Mouse (Mus musculus) lung, embryonic 14.5 days (tissue): ENCODE results near the gene Phb. TPM values are rescaled to one million over a fixed set of nuclear protein-coding genes. Genes with fewer than 3 reads are reported as not detected.

Experiments used
- ATAC-seq: fragments of 200-750 bp; cut with Nextera tagmentation; 2 replicates; pipeline ENCODE4 v1.8.0; 2017; ENCODE audit warnings: mild to moderate bottlenecking, moderate TSS enrichment, moderate library complexity; ENCODE audit not compliant: insufficient read depth
- DNase-seq: peaks from one replicate; pipeline ENCODE4 v3.0.0-alpha.2; 2015
- H3K27ac ChIP-seq: fragments of 300-500 bp; sonication (generic); 2 replicates; pipeline ENCODE4 v1.5.1; 2014; ENCODE audit warnings: low read depth, mild to moderate bottlenecking, moderate library complexity
- H3K27me3 ChIP-seq: fragments of 300-500 bp; sonication (generic); 2 replicates; pipeline ENCODE4 v1.6.1; 2014; ENCODE audit warnings: low read length, control low read depth; ENCODE audit not compliant: insufficient read depth
- H3K36me3 ChIP-seq: fragments of 300-500 bp; sonication (generic); 2 replicates; pipeline ENCODE4 v1.6.1; 2014; ENCODE audit warnings: control low read depth; ENCODE audit not compliant: insufficient read depth
- H3K4me1 ChIP-seq: fragments of 300-500 bp; sonication (generic); 2 replicates; pipeline ENCODE4 v1.6.1; 2014; ENCODE audit warnings: antibody characterized with exemption, control low read depth; ENCODE audit not compliant: insufficient read depth
- H3K4me2 ChIP-seq: fragments of 300-500 bp; sonication (generic); 2 replicates; pipeline ENCODE4 v1.6.1; 2014; ENCODE audit warnings: mild to moderate bottlenecking
- H3K4me3 ChIP-seq: fragments of 300-500 bp; sonication (generic); 2 replicates; pipeline ENCODE4 v1.5.1; 2014; ENCODE audit warnings: low read depth, low read length
- H3K9ac ChIP-seq: fragments of 300-500 bp; sonication (generic); 2 replicates; pipeline ENCODE4 v1.6.1; 2014
- H3K9me3 ChIP-seq: fragments of 300-500 bp; sonication (generic); 2 replicates; pipeline ENCODE4 v1.6.1; 2016; ENCODE audit warnings: low read depth, low read length, control low read depth
- CTCF ChIP-seq: IDR thresholded peaks from 2 replicates; pipeline ENCODE4 v1.5.1; 2016; ENCODE audit warnings: antibody characterized with exemption, low read depth
- WGBS: fragments of 180-500 bp; shearing (Covaris S2); extraction: QIAGEN DNeasy Blood & Tissue Kit; methylation state at CpG from one replicate; pipeline ENCODE4 v1.1.7; 2014; 5-methylcytosine and 5-hydroxymethylcytosine counted together
- polyA plus RNA-seq: library from polyadenylated mRNA; unstranded; fragments of >200 nt; fragmentation: Nextera tagmentation; extraction: Ambion mirVana; gene quantifications from 2 replicates; pipeline ENCODE4 v1.2.1, GENCODE M21; 2014

Gene Phb
- polyA plus RNA-seq, 1 experiment from 2014 or later = 252 TPM

- H3K4me3 ChIP-seq = no peak overlapping the region
- H3K9ac ChIP-seq = no peak overlapping the region
- H3K9me3 ChIP-seq = no peaks in the 10 kb centered on the region
- no peak overlapping the region for H3K4me2 ChIP-seq
- peaks cover 17% of the 10 kb centered on the region for H3K4me1 ChIP-seq
- DNase-seq (no peak), ATAC-seq (peak; percentile 17; the same call in 1 of the 2 replicates)
- WGBS = 46% methylated on average over 10 of the region's 12 CpGs
- no peak for TF ChIP-seq CTCF
- H3K27ac ChIP-seq = no peak overlapping the region
- peaks cover 19% of the 10 kb centered on the region for H3K27me3 ChIP-seq
- H3K36me3 ChIP-seq = no peaks in the 10 kb centered on the region
Measured at GRCm38 (mm10) chr11:95642534-95643280, 24.1 kb upstream of the Phb start.

- Histone ChIP-seq H3K9ac (no peak overlapping the region), H3K4me3 (no peak overlapping the region), H3K4me2 (no peak overlapping the region), H3K36me3 (no peaks in the 10 kb centered on the region), H3K9me3 (no peaks in the 10 kb centered on the region), H3K27ac (no peak overlapping the region), H3K4me1 (peaks cover 17% of the 10 kb centered on the region), H3K27me3 (peaks cover 19% of the 10 kb centered on the region)
- DNase-seq = peak; percentile 66
- WGBS = 40% methylated on average over 5 of the region's 5 CpGs
- peak; percentile 27; the same call in 1 of the 2 replicates for ATAC-seq
- no peak for TF ChIP-seq CTCF
Measured at GRCm38 (mm10) chr11:95643856-95644255, 22.9 kb upstream of the Phb start.

- H3K9ac ChIP-seq = no peak overlapping the region
Measured at GRCm38 (mm10) chr11:95644381-95644780, 22.4 kb upstream of the Phb start.

DNA sequence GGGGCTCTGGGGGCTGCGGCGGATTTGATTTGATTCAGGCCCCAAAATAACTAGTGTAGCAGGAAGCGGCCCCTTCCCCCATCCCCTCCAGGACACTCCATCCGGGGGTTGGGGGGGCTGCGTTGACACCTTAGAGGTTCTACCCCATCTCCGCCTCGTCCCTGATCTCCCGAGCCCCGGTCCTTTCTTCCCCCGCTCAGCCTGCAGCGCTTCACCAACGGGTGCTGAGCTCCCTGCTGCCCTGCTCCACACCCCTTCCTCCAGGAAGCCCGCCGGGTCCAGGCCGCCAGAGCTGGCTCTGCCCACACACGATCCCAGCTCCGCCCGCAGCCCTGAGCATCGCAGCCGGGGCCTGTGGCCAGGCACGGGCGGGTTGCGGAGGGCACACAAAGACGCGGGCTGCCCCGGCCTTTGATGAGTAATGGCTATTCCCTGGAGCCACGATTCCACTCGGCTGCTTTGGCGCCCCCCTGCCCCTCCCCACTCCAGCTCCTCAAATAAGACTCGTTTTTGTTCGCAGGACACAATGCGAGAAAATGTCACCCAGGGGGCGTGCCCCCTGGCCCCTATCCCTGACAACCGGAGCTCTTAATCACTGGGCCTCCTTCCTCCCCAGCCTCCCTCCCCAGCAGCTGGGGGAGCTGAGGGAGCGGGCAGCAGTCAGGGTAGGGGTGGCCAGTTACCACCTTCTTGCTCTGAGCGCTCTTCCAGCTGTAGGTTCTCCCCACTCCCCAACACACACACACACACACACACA is 21.2 kb upstream of the Phb start:
- Histone ChIP-seq H3K9me3 (no peaks in the 10 kb centered on the region), H3K27me3 (peaks cover 19% of the 10 kb centered on the region), H3K36me3 (no peaks in the 10 kb centered on the region), H3K27ac (no peak overlapping the region), H3K4me3 (peak overlapping the region; percentile 11; the same call in 1 of the 2 replicates), H3K4me2 (peak overlapping the region; percentile 50), H3K4me1 (peaks cover 17% of the 10 kb centered on the region), H3K9ac (peak overlapping the region; percentile 9; the same call in 1 of the 2 replicates)
- WGBS = 5% methylated on average over 36 of the region's 36 CpGs
- no peak for TF ChIP-seq CTCF
- DNase-seq (peak; percentile 46), ATAC-seq (no peak)

More at GRCm38 (mm10) chr11:95644381-95644780, 22.4 kb upstream of the Phb start:
- DNase-seq (no peak), ATAC-seq (no peak)
- H3K36me3 ChIP-seq = no peaks in the 10 kb centered on the region
- TF ChIP-seq CTCF = no peak
- no peak overlapping the region for H3K4me2 ChIP-seq
- H3K9me3 ChIP-seq = no peaks in the 10 kb centered on the region
- peaks cover 19% of the 10 kb centered on the region for H3K27me3 ChIP-seq
- H3K4me3 ChIP-seq = no peak overlapping the region
- peaks cover 17% of the 10 kb centered on the region for H3K4me1 ChIP-seq
- H3K27ac ChIP-seq = no peak overlapping the region
- WGBS = 72% methylated on average over 7 of the region's 7 CpGs

GRCm38 (mm10) chr11:95646154-95646490 is 20.6 kb upstream of the Phb start:
- TF ChIP-seq CTCF = no peak
- Histone ChIP-seq H3K9ac (no peak overlapping the region), H3K27ac (no peak overlapping the region), H3K4me1 (peaks cover 17% of the 10 kb centered on the region), H3K4me2 (no peak overlapping the region), H3K27me3 (peaks cover 19% of the 10 kb centered on the region), H3K36me3 (no peaks in the 10 kb centered on the region), H3K4me3 (no peak overlapping the region), H3K9me3 (no peaks in the 10 kb centered on the region)
- DNase-seq (no peak), ATAC-seq (no peak)
- WGBS = 56% methylated on average over 3 of the region's 3 CpGs

DNA sequence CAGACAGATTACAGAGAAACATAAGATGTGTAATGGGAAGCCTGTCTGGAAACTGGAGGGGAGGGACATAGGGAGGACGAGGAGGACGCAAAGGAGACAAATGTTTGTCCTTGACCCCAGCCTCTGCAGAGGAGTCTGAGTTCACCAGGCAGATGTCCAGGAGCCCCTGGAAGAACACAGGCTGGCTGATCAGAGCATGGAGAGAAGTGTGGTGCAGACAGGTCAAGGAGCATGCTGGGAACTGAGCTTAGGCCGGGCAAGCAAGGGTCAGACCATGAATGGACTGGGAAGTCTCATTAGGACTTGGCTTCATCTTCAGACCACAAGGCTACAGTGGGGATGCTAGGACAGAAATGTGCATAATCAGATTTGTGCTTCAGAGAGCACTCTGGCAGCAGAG is 19.0 kb upstream of the Phb start:
- WGBS = 30% methylated on average over 3 of the region's 3 CpGs
- no peak overlapping the region for H3K9ac ChIP-seq
- ATAC-seq (no peak), DNase-seq (no peak)
- H3K4me1 ChIP-seq = peaks cover 17% of the 10 kb centered on the region
- H3K27ac ChIP-seq = no peak overlapping the region
- H3K36me3 ChIP-seq = no peaks in the 10 kb centered on the region
- no peak for TF ChIP-seq CTCF
- peaks cover 19% of the 10 kb centered on the region for H3K27me3 ChIP-seq
- H3K9me3 ChIP-seq = no peaks in the 10 kb centered on the region
- H3K4me2 ChIP-seq = no peak overlapping the region
- no peak overlapping the region for H3K4me3 ChIP-seq

GRCm38 (mm10) chr11:95648827-95649226 is 17.9 kb upstream of the Phb start:
- peaks cover 19% of the 10 kb centered on the region for H3K27me3 ChIP-seq
- peaks cover 8% of the 10 kb centered on the region for H3K4me1 ChIP-seq
- peak; percentile 45 for ATAC-seq
- peak; percentile 99 for TF ChIP-seq CTCF
- WGBS = 0% methylated on average over 4 of the region's 4 CpGs
- no peak overlapping the region for H3K4me3 ChIP-seq
- no peak overlapping the region for H3K27ac ChIP-seq
- no peaks in the 10 kb centered on the region for H3K9me3 ChIP-seq
- H3K36me3 ChIP-seq = no peaks in the 10 kb centered on the region
- DNase-seq = peak; percentile 94
- no peak overlapping the region for H3K9ac ChIP-seq
- no peak overlapping the region for H3K4me2 ChIP-seq
